7 mouse cellular contexts compared by ENCODE assay signal in the genomic region with DNA sequence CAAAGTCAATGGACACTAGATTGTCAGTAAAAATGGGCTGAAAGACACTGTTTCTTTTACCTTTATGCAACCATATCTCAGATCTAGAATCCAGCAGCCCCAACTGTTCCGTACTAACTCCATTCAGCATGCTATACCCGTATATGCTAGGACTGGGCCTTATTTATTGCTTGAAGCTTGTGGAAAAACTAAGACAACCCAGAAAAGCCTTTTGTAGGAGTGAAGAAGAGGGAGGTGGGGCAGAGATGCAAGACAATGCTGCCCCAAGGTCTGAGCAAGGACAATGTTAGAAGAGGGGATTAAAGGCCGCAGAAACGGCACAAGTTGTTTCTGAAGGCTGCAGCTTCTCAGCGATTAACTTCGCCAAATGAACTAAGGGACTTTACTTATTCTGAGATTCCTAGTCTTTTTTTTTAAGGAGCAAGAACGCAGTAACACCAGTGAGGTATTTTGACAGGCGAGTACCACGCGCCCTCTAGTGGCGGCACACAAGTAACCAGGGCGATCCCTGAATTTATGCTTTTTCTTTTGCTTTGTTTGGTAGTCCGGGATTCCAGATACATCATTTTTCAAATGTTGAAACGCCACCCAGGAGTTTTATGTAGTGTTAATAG.
DNase-seq lines count a peak whose midpoint lies in the region; ATAC-seq lines count a peak whose summit lies in the region.

No protein-coding gene starts in this region.

- H3K4me3 ChIP-seq in hindbrain, embryonic 16.5 days (ENCODE audit: low read length): no peak overlapping the region

- H3K9ac ChIP-seq in hindbrain, embryonic 16.5 days (ENCODE audit: low read depth, low read length): 0 out of 2 replicates have a peak overlapping the region, but pooled peaks have one; percentile 41

- no peaks in the 10 kb centered on the region for H3K27me3 ChIP-seq in hindbrain, embryonic 16.5 days (replicated peaks; ENCODE audit: control insufficient read depth, insufficient read depth, low read length)

- ATAC-seq in hindbrain, embryonic 16.5 days: peak; percentile 70; the same call in 1 of the 2 replicates

- H3K36me3 ChIP-seq in hindbrain, embryonic 16.5 days (ENCODE audit: control insufficient read depth, insufficient read depth, low read length): no peaks in the 10 kb centered on the region

- H3K27ac ChIP-seq in hindbrain, embryonic 16.5 days (ENCODE audit: low read depth, low read length): no peak overlapping the region

- peak overlapping the region; percentile 41 for H3K4me2 ChIP-seq in hindbrain, embryonic 16.5 days (ENCODE audit: low read length)

- no peaks in the 10 kb centered on the region for H3K9me3 ChIP-seq in hindbrain, embryonic 16.5 days (ENCODE audit: control insufficient read depth, low read length)

- DNase-seq in adrenal gland, adult 2 months: peak; percentile 73
- peak; percentile 55 to 70 for DNase-seq in cerebellum, postnatal 4 days (ENCODE audit: low spot score in 2 of 2)
- DNase-seq in gastrocnemius, postnatal 10 days: peak; percentile 79
- peak; percentile 74 to 83 for DNase-seq in left cerebral cortex, adult 18-20 months (ENCODE audit: low spot score in 2 of 2)
- DNase-seq in lung, postnatal 4 days: peak; percentile 66 to 71
- peak; percentile 76 for DNase-seq in right cerebral cortex, postnatal 14 days

- H3K4me1 ChIP-seq in hindbrain, embryonic 16.5 days (ENCODE audit: control insufficient read depth, insufficient read depth, low read depth, low read length): no peaks in the 10 kb centered on the region

- WGBS in hindbrain, embryonic 16.5 days: 13% methylated on average over 14 of the region's 14 CpGs
